Mouse (Mus musculus) myocyte (in vitro differentiated cells): ENCODE results near the gene Atp1a4.

Source experiments
- CEBPB ChIP-seq: IDR thresholded peaks from 2 replicates; pipeline ENCODE4 v1.6.1; 2011; ENCODE audit warnings: mild to moderate bottlenecking, moderate library complexity; ENCODE audit not compliant: poor library complexity, insufficient read depth, severe bottlenecking
- E2F4 ChIP-seq: IDR thresholded peaks from one replicate; pipeline ENCODE4 v1.6.1; 2011; ENCODE audit warnings: mild to moderate bottlenecking, control low read depth, moderate library complexity; ENCODE audit not compliant: insufficient read depth
- MAX ChIP-seq: IDR thresholded peaks from one replicate; pipeline ENCODE4 v1.6.1; 2011; ENCODE audit warnings: low read depth, mild to moderate bottlenecking, control low read depth
- MYOD1 ChIP-seq, 3 experiments: IDR thresholded peaks; one replicate each; pipeline ENCODE4 v1.6.1; 2011; ENCODE audit warnings: control low read depth in 2 of 3, low read depth in 2 of 3, mild to moderate bottlenecking in 2 of 3, moderate library complexity in 1 of 3; ENCODE audit not compliant: insufficient read length in 2 of 3, control insufficient read depth in 1 of 3
- MYOG ChIP-seq, 3 experiments: IDR thresholded peaks; one replicate each; pipeline ENCODE4 v1.6.1; 2011; ENCODE audit warnings: control low read depth in 2 of 3, low read depth in 2 of 3, mild to moderate bottlenecking in 2 of 3; ENCODE audit not compliant: insufficient read length in 2 of 3, control insufficient read depth in 1 of 3, insufficient read depth in 1 of 3
- POLR2A ChIP-seq: IDR thresholded peaks from one replicate; pipeline ENCODE4 v1.6.1; 2011; ENCODE audit warnings: low read depth, mild to moderate bottlenecking, control low read depth, moderate library complexity; ENCODE audit not compliant: insufficient read length
- POLR2AphosphoS2 ChIP-seq: IDR thresholded peaks from one replicate; pipeline ENCODE4 v1.6.1; 2011; ENCODE audit warnings: low read depth, control low read depth; ENCODE audit not compliant: insufficient read length
- REST ChIP-seq: IDR thresholded peaks from one replicate; pipeline ENCODE4 v1.6.1; 2011; ENCODE audit warnings: mild to moderate bottlenecking, control low read depth, moderate library complexity; ENCODE audit not compliant: insufficient read depth, insufficient read length
- SRF ChIP-seq: IDR thresholded peaks from one replicate; pipeline ENCODE4 v1.6.1; 2011; ENCODE audit warnings: low read depth; ENCODE audit not compliant: control insufficient read depth, insufficient read length
- TCF12 ChIP-seq: IDR thresholded peaks from one replicate; pipeline ENCODE4 v1.6.1; 2011; ENCODE audit warnings: mild to moderate bottlenecking, control low read depth; ENCODE audit not compliant: poor library complexity, insufficient read depth, severe bottlenecking
- TCF3 ChIP-seq: IDR thresholded peaks from one replicate; pipeline ENCODE4 v1.6.1; 2011; ENCODE audit warnings: low read depth, control low read depth; ENCODE audit not compliant: insufficient read length
- USF1 ChIP-seq: IDR thresholded peaks from one replicate; pipeline ENCODE4 v1.6.1; 2011; ENCODE audit warnings: low read depth, mild to moderate bottlenecking, control low read depth, moderate library complexity

DNA sequence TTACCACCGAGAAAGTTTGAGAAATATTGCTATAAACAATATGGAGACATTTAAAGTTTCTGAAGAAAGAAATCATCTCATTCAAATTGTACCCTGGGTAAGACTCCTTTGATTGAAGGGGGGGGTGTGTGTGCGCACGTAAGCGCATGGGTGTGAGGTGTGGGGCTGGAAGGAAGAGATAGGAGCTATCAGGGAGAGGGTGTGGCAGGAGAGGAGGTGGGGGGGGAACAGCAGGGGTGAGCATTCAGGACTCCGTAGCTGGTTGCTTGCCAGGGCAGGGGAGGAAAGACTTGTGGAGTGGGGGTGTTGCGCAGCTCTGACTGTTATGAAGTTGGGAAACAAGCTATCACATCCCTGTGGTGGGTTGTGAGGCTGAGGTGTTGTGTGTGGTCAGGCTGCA lies 46.2 kb upstream of the Atp1a4 start:
- no peak for TF ChIP-seq CEBPB
- no peak for TF ChIP-seq POLR2A
- TF ChIP-seq REST = no peak
- TF ChIP-seq POLR2AphosphoS2 = no peak
- TF ChIP-seq TCF3 = no peak
- TF ChIP-seq USF1 = no peak
- no peak for TF ChIP-seq TCF12
- no peak for TF ChIP-seq E2F4
- no peak for TF ChIP-seq MYOG (IDR thresholded peaks at IDR 0.05; ENCODE audit: control insufficient read depth in 1 of 3, insufficient read depth in 1 of 3, insufficient read length in 2 of 3, low read depth in 2 of 3)
- TF ChIP-seq MYOD1 (IDR thresholded peaks at IDR 0.05; ENCODE audit: control insufficient read depth in 1 of 3, insufficient read length in 2 of 3, low read depth in 2 of 3) = no peak
- no peak for TF ChIP-seq SRF
- TF ChIP-seq MAX = no peak
